Mouse (Mus musculus): ENCODE data around the gene Zic5.

The Zic5 gene

DNA sequence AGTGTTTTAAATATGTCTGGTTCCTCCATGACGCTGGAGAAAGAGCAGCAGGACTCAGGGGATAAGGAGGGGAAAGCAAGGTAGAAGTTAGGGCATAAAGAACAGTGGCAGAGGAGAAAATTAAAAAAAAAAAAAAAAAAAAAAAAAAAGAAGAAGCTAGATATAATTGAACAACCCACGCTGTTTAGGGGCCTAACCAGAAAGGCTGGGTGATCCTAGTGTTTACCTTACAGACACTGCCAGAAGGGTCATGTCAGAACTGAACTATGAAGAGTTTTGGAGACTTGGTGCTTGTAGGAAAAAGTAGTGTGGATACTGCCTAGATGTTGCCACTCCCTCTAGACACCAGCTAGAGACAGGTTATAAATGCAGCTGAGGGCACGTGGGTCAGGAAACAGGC, 4.0 kb downstream of the Zic5 start:
- no peak for TF ChIP-seq GATA4 (IDR thresholded peaks at IDR 0.05; ENCODE audit: insufficient replicate concordance, low read length)

DNA sequence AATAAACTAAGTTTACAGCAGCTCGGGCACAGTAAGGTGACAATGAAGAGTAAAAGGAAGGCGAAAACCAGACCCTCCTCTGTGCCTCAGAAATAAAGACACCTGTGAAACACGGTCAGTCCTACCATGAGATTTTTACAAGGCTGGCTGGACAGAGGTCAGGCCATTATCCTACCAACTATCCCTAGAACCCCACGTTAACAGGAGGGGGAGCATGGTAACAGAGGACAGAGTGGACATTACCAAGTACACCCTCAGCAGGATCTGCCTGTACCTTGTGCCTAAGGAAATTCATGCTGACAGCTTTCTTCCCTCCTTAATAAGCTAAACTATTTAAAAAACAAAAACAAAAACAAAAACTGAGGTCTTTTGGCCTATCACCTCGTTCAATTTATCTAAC, 5.3 kb downstream of the Zic5 start:
- no peak for TF ChIP-seq GATA4 (IDR thresholded peaks at IDR 0.05; ENCODE audit: insufficient replicate concordance, low read length)

DNA sequence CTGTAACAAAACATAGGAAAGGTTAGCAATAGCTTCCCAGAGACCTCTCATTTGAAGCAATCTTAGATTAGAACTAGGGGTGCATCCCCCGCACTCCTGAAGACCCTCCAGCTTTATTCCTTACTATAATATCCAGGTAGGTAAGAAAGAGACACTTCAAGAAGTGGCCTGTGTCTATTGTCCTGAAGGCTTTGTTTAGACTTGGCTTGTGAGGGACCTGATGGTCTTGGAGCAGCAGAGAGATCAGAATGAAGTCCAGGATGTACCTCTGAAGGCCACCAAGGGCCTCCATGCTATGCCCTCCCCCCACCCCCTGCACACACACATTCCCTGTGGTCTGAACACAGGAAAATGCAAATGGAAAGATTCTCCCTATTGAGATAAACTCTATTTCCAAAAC, 5.7 kb downstream of the Zic5 start:
- TF ChIP-seq GATA4 (IDR thresholded peaks at IDR 0.05; ENCODE audit: insufficient replicate concordance, low read length): no peak

DNA sequence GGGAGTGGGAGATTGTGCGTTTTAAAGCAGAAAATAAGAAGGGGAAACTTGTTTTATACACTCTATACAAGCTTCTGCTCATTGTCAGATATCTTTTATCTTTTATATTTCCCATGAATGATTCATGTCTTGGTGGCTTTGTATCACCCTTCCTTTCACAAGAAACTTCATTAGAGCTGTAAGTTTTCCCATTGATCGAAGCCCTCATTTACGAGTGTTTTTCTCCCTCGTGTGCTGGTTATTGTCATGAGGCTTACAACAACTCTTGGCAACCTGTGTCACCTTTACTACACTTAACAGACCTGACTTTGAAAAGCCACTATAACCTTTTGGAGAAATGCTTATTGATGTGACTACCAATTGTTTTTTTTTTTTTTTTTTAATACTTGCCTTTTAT, 9.9 kb downstream of the Zic5 start:
- no peak for TF ChIP-seq GATA4 (IDR thresholded peaks at IDR 0.05; ENCODE audit: insufficient replicate concordance, low read length)

DNA sequence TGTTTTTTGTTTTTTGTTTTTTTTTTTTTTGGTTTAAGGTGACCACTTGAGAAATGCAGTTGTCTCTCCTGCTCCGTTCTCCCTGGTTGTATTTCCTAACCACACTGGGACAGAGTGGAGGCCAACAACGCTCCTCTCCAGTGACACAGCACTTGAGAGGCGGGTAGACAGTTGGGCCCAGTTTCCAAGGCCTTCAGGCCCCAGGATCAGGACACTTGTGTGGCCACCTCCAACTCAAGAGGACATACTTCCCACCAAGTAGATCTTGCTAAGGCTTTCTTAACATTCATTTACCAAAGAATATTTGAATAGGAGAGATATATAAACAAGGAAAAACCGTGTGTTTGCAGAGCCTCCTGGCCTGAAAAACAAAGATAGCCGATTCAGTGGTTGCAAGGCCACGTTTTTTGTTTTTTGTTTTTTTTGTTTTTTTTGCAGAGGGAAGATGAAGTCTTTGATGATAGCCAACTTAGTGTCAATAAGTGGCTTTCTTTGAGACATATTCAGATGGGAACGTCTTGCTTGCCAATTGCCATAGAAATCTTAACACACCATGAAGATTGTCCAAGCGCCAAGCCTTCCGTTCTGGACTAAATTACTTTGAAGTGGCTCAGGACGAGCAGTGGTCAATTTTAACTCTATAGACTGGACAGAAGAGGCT, 10.4 kb downstream of the Zic5 start:
- TF ChIP-seq GATA4 (IDR thresholded peaks at IDR 0.05; ENCODE audit: insufficient replicate concordance, low read length): no peak

DNA sequence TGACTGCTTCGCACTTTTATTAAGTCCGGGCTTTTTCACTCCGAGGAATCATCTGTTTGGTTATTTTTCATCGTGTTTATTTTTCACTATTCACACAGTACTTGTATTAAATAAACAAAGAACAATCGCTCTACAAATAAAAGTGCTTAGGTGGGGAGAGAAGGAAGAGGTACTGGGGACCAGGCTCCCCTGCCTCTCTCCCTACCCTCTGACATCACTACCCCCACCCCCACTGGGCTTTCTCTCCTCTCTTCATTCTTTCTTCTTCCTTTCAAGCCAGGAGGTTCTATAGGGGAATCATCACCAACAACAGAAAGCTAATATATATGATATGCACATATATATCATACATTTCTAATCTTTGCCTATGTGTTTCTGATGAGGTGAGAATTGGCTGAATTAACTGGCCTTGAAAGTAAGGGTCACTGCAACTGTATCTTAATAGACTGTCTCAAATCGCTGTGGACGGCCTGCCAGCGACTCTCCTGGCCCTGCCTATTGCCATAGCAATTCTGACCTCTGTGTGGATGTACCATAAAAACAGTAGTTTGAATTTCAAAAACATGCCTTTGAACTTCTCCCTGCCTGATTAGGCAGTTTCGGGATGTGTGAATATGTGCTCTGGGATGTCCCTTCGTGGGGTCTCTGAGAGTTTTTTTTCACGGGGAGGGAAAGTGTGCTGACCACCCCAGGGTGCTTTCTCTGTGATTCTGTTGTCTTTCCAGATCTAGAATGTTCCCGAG, 11.3 kb downstream of the Zic5 start:
- no peak for TF ChIP-seq GATA4 (IDR thresholded peaks at IDR 0.05; ENCODE audit: insufficient replicate concordance, low read length)

DNA sequence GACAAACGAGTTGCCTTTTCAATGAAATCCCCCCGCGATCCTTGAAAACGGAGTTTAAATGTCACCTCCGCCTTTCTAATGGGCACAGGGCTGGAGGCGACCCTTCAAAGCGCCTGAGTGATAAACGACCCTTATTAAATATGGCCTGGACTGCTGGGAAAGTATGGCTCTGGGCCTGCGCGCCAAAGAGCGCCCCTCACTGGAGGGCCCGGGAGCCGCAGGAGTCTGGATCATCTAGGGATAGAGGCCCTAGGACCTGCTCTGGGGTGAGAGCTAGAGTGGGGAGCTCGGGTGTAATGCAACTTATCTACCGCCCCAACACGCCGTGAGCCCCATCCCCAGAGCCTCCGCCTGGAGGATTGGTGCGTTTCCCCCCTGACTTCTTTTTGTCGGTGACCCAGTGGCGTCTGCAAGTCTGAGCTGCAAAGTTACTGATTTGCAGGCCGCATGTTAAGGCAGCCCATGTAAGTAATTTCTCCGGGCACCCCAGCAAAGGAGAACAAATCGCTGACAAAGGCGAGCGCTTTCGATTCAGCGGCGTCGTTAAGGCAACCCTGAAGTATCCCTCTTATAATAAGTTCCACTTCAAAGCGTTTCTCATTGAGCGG, 12.0 kb downstream of the Zic5 start:
- TF ChIP-seq GATA4 (IDR thresholded peaks at IDR 0.05; ENCODE audit: insufficient replicate concordance, low read length): no peak

DNA sequence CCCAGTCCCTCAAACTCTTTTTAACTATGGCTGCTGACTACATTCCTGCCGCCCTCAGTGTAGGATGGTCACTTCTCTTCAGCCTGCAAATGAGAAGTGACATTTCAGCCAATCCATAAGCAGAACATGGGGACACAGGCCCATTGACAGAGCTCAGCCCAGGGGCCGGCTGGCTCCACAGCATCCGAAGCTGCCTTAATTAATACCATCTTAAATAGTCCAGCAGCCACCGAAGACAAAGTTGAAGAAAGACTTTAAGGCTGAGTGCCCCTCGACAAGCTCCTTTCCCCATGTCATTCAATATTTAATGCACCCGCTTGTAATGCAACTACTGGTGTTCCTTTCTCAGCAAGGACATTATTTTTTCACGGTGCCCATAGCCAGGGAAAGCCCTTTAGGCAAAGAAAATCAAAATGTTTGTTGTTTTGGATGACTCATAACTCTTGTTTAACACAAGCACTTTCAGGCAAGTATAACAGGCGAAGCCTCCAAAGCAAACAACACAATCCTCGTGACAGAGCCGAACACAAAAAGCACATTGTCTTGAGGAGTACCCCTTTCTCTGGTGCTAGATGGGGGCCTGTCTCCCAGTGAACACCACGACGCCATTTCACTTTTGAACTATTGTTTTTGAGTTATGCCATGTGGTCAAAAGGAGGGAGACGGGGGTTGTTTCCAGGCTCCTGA, 12.6 kb downstream of the Zic5 start:
- TF ChIP-seq GATA4 (IDR thresholded peaks at IDR 0.05; ENCODE audit: insufficient replicate concordance, low read length): no peak

DNA sequence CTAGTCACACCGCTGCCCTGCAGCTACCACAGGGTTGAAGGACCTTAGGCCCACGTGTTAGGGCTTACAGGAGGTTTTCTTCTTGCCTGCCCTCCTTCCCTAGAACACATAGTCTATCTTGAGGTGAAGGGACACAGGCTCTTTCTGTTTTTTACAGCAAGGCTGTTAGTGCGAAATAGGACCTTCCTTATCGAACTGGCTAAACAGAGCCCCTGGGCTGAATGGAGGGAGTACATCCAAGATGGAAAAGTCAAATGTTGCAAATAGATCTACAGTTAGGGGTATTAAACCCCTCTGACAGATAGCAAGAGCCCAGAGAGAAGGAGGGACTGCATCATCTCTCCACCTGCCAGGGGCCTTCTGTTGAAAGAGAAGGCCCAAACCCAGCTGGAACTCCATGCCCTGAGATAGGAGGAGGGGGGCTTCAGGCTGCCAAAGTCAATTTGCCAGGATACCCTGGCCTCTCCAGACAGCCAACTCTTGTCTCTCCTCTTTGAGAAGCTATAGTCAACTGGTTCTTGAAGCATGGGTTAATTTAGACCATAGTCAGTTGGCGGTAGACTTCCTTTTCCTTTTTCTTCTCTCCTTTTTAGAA, 13.8 kb downstream of the Zic5 start:
- no peak for TF ChIP-seq GATA4 (IDR thresholded peaks at IDR 0.05; ENCODE audit: insufficient replicate concordance, low read length)

DNA sequence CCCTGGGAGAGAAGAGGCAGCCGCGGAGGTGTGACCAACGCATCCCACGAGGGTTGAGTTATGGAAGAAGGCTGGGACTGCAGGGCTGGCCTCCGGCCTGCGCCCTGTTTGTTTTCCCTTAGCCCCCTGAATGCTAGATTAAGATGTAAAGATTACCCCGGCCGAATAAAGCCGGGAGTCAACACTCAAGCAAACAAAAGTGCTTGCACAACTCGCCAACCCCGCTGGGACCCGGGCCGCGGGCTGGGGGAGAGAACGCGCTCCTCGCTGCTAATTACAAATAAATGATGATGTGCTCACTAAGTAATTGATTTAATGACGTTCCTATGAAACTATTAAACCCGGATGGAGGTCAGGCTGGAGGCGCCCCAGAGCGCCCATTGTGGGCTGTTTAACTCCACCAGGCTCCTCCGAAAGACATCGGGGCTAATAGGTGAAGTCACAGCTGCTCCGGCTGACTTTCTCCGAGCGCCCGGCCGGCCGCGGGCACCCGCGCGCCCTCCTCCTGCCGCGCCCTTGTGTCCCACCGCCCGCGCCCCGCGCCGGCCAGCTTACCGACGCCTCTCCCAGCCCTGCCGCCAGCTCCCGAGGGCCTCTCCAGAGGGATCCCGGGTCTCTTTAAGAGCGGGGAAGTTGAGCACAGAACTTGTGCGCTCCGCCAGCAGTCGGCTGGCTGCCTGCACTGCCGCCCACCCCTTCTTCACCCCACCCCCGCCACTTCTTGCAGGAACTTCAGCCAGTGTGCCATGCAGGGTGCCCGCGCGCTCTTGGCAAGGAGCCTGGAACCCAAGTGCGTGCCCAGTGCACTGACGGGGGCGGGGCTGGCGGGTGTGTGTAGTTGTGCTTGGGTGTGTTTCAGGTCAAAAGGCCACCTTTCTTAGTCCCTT, 14.7 kb downstream of the Zic5 start, which contains the start of gene Gm5089:
Gm5089 (minus strand) TSS at position 620 of the 887 bp plus-strand sequence.
- TF ChIP-seq GATA4 (IDR thresholded peaks at IDR 0.05; ENCODE audit: insufficient replicate concordance, low read length): no peak

DNA sequence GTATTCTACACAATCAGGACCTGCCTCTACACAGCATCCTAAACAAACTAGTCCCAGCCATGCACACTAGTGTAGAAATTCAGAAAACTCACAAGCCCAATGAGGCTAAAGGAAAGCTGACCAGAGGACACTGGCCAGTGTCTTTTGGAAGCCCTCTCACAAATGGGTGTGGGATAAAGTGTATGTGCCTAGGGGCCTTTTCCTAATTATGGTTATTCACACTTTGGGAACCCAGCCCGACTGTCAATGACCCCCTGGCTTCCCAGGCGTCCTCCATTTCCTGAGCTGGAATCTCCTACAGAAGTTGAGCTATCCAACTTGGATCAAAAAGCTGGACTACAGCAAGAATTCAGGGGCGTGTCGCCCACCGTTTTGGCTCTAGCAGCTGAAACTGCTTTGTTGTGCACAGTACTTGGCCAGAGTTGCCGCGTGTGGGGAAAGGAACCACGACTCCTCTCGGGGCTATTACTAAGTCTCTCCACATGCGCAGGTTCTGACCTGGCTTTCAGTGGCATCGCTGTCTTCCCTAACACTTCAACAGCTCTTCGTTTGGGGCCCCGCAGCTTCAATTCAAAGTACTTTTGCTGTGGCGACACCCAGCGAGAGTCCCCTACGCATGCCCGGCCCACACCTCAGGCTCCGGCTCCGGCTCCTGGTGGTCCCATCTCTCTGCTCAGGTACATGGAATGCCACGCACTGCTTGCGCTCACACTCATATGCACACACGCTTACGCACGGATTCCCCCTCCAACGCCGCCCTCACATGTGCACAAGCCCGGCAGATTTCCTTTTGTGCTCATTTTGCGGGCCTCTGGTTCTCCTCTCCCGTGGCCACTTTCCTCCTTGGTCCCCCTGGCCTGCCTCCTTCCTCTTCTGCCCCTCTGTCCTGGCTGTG, 15.6 kb downstream of the Zic5 start:
- no peak for TF ChIP-seq GATA4 (IDR thresholded peaks at IDR 0.05; ENCODE audit: insufficient replicate concordance, low read length)

DNA sequence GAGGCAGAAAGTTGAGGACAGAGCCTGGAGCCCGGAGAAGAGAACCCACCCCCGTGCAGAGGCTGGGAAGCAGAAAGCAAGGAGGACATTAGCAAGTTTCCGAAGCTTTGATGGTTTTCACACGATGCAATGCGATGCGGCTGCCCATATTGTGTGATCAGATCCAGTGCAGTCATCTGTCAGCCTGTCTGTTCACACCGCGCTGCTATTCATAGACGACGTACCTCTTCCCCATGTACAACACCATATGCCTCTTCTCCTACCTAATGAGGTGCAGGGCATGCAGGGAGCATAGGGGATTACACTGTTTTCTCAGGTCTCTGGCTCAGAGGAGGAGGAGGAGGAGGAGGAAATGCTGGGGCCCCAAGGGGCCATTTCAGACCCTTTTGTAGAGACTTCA, 28.6 kb downstream of the Zic5 start:
- TF ChIP-seq GATA4 (IDR thresholded peaks at IDR 0.05; ENCODE audit: insufficient replicate concordance, low read length): no peak

DNA sequence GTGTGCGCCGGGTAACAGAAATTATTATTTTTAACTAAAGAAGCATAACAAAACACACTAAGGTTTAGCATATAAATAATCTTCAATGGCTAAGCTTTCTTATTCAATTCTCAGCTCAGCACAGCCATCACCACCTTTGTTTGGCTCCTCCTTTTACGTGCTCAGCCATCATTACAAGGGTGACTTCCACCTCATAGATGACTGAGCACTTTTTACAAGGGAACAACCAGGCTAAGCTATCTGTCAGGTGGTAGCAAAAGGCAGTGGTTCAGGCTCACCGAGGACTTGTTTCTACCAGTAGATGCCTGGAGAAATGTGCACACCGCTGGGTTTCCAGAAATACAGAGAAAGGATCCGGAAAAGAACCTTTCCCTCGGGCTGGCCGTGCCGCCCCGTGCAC, 31.4 kb downstream of the Zic5 start:
- no peak for TF ChIP-seq GATA4 (IDR thresholded peaks at IDR 0.05; ENCODE audit: insufficient replicate concordance, low read length)
